Mouse (Mus musculus): ENCODE results near the gene Cd200r2.
"Not testable (repeated sequence)": the region's sequence is repeated elsewhere in the genome, so short reads cannot be mapped to it uniquely, and the experiment has no call there.

Gene Cd200r2

GRCm38 (mm10) chr16:44866797-44867196 is at the start of gene Cd200r2:
TSS of gene Cd200r2 (plus strand) at chr16:44867097.
- DNase-seq: no peak

- no peak for DNase-seq
Measured at GRCm38 (mm10) chr16:44818010-44818409, 48.9 kb upstream of the Cd200r2 start.

- no peak for DNase-seq
Measured at GRCm38 (mm10) chr16:44820545-44820944, 46.4 kb upstream of the Cd200r2 start.

- DNase-seq: no peak
Measured at GRCm38 (mm10) chr16:44832286-44832685, 34.6 kb upstream of the Cd200r2 start.

- not testable (repeated sequence) for DNase-seq
Measured at GRCm38 (mm10) chr16:44833189-44833588, 33.7 kb upstream of the Cd200r2 start.

- no peak for DNase-seq
Measured at GRCm38 (mm10) chr16:44875178-44875577, 8.3 kb downstream of the Cd200r2 start.

GRCm38 (mm10) chr16:44876625-44877024 is 9.7 kb downstream of the Cd200r2 start:
- DNase-seq: no peak

- no peak for DNase-seq
Measured at GRCm38 (mm10) chr16:44877595-44877994, 10.7 kb downstream of the Cd200r2 start.

GRCm38 (mm10) chr16:44890814-44891213 is 23.9 kb downstream of the Cd200r2 start:
- no peak for DNase-seq

GRCm38 (mm10) chr16:44932016-44932415 is 65.1 kb downstream of the Cd200r2 start:
- DNase-seq: no peak

- DNase-seq: no peak
Measured at GRCm38 (mm10) chr16:44943468-44943867, 76.6 kb downstream of the Cd200r2 start, which contains the start of gene Cd200r3. TSS of gene Cd200r3 (plus strand) at chr16:44943678.

- DNase-seq: no peak
Measured at GRCm38 (mm10) chr16:44951360-44952114, 84.6 kb downstream of the Cd200r2 start.

GRCm38 (mm10) chr16:44962296-44962695 is 95.4 kb downstream of the Cd200r2 start:
- no peak for DNase-seq

- no peak for DNase-seq
Measured at GRCm38 (mm10) chr16:44962777-44963176, 95.9 kb downstream of the Cd200r2 start.

- DNase-seq: no peak
Measured at GRCm38 (mm10) chr16:44964526-44965374, 97.9 kb downstream of the Cd200r2 start.

GRCm38 (mm10) chr16:44965428-44965827 is 98.5 kb downstream of the Cd200r2 start:
- no peak for DNase-seq

Data from kidney, postnatal 25 days (tissue).